Mouse (Mus musculus) adrenal gland, postnatal 14 days (tissue): ENCODE measurements around the gene Mtfr1l. TPM values are rescaled to one million over a fixed set of nuclear protein-coding genes. Genes with fewer than 3 reads are reported as not detected.
"Not testable (repeated sequence)": the region's sequence is repeated elsewhere in the genome, so short reads cannot be mapped to it uniquely, and the experiment has no call there.

Source experiments
- DNase-seq: peaks from one replicate; pipeline ENCODE4 v3.0.0; 2021; ENCODE audit warnings: mixed read lengths
- total RNA-seq: library from RNA; stranded (reverse); gene quantifications from 2 replicates; pipeline ENCODE4 v1.2.3, GENCODE M21; 2021

Gene Mtfr1l
- total RNA-seq, 1 experiment from 2014 or later, result 103 TPM

DNA sequence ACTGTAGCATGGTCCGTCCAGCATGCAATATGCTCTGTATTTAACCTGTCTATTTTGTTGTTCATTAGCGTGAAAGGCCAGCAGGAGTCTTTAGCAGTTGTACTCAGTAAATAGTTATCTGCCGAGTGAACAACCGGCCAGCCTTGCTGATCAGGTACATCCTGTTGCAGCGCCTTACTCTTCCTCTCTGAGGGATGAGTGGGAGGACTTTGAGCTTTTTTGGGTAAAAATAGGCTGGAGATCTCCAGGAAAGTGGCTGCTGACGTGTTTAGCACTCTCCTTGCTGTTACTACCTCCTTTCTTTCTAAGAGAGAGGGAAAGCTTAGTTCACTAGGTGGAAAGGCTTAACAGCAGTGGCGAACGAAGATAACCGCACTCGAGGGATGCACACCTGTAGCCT is 17.5 kb downstream of the Mtfr1l start:
- no peak for DNase-seq

- peak; percentile 76 for DNase-seq
Observed at GRCm38 (mm10) chr4:134516981-134517380, 18.2 kb downstream of the Mtfr1l start.

DNA sequence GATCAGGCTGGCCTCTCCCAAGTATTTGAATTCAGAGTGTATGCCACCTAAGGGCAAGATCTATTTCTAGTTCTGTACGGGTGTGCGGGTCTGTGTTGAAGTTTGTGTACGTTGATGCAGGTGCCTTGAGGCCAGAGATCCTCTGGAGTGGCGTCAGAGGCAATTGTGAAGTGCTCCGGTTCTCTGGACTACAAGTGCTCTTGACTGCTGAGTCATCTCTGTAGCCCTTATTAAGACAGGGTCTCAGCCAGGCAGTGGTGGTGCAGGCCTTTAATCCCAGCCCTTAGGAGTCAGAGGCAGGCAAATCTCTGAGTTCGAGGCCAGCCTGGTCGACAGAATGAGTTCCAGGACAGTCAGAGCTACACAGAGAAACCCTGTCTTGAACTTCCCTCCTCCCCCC is 19.6 kb downstream of the Mtfr1l start:
- no peak for DNase-seq

DNA sequence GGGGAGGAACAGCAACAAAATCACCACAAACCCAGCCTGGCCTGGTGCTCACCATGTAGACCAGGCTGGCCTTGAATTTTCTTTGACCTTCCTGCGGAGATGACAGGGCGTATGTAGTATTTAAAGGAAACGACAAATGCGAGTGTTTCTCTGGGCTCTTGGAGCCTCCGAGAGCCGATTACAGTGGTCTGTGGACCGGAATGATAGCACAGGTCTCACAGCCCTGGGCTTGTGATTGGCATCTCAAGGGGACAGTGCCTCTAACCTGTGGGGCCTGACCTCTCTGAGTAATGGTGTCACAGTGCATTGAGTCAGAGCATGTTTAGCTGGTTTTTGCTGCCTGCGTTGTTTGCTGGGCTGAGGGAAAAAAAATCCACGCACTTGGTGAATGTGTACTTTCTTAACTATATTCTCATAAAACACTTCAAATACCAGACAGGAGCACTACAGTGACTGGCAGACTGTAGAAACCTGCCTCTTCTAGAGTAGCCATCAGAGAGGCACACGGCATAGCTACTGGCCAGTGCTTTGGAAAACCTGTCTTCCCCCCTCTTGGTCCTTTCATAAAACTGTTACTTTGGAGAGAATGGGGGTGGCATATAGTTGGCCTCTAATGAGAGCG is 20.8 kb downstream of the Mtfr1l start:
- DNase-seq, result peak; percentile 38

- peak; percentile 91 for DNase-seq
Observed at GRCm38 (mm10) chr4:134512798-134513197, 22.4 kb downstream of the Mtfr1l start.

DNA sequence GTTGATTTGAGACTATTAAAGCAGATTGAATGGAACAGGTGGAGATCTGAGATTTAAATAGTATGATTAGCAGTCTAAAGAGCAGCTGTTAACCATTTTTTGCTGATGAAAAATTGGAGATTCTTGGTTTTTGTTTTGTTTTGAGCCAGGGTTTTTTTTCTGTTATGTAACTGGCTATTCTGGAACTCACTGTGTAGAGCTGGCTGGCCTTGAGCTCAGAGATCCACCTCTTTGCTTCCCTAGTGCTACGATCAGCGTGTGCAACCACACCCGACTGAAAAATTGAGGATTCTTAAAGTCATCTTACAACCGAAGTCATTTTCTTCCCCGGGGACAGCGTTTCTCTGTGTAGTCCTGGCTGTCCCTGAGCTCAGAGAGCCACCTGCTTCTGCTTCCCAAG is 23.5 kb downstream of the Mtfr1l start:
- peak; percentile 39 for DNase-seq

GRCm38 (mm10) chr4:134510845-134511411 is 24.3 kb downstream of the Mtfr1l start, which contains the start of gene Aunip:
Gene Aunip (plus strand): TSS chr4:134510999.
- DNase-seq, result peak; percentile 97

DNA sequence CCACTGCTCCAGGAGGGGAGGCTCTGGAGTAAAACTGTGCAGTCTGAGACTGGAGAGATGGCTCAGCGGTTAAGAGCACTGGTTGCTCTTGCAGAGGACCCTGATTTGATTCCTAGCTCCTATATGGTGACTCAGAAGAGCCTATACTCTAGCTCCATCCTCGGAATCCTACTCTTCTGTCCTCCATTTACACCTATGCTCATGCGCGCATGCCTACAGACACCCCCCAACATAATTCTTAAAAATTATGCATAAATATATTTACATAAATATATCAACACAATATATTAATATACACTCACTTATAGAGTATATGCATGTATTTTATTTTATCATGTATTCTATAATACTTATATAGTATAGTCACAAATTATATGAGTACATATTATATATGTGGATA is 24.8 kb downstream of the Mtfr1l start:
- no peak for DNase-seq

DNA sequence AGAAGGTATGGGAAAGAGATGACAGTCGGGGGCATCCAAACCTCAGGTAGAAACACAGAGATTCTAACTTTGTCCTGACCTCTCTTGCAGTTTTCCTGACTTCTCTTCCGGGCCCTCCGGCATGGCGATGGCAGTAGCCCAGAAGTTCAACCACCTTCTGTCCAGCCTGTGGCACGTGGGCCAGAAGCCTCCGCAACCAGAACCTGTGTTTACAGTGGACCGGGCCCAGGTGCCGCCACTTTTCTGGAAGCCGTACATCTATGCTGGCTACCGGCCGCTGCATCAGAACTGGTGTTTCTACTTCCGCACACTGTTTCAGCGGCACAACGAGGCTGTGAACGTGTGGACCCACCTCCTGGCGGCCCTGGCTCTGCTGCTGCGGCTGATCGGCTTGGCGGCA is 28.5 kb downstream of the Mtfr1l start:
- no peak for DNase-seq

- DNase-seq, result no peak
Observed at GRCm38 (mm10) chr4:134505966-134506594, 29.1 kb downstream of the Mtfr1l start.

GRCm38 (mm10) chr4:134505303-134505789 is 29.8 kb downstream of the Mtfr1l start:
- no peak for DNase-seq

GRCm38 (mm10) chr4:134503686-134504357 is 31.4 kb downstream of the Mtfr1l start:
- no peak for DNase-seq

- DNase-seq, result no peak
Observed at GRCm38 (mm10) chr4:134501095-134501494, 34.1 kb downstream of the Mtfr1l start.

- DNase-seq, result peak; percentile 8
Observed at GRCm38 (mm10) chr4:134498983-134499382, 36.2 kb downstream of the Mtfr1l start.

DNA sequence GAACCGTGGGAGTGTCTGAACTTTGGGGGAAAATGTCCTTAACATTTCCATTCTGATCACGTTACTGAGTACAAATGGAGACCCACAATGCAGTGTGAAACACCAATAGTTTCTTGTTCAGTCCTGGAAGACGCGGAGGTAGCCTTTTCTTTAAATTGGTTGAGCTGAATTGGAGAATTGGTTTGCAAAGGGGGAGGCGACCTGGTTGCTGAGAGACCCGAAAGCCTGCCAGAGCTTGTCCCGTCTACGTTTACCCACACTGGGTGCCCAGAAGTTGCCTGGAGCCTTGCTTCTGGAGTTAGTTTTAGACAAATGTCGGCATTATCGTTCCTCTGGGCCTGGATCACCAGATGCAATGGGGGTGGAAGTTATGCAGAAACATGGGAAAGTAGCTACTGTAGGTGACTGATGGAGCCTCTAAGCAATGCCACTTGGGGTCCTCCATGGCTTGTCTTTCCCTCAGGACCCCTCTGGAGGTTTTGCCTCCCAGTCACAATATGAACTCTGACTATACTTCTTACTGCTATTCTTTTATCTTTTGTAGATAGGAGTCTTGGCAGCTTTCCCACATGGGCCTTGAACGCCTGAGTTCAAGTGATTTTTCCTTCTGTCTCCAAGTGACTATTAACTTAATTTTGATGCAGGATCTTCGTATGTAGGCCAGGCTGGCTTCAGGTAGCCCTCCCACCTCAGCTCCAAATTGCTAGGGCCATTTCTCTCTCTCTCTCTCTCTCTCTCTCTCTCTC is 37.0 kb downstream of the Mtfr1l start:
- DNase-seq, result peak; percentile 72

DNA sequence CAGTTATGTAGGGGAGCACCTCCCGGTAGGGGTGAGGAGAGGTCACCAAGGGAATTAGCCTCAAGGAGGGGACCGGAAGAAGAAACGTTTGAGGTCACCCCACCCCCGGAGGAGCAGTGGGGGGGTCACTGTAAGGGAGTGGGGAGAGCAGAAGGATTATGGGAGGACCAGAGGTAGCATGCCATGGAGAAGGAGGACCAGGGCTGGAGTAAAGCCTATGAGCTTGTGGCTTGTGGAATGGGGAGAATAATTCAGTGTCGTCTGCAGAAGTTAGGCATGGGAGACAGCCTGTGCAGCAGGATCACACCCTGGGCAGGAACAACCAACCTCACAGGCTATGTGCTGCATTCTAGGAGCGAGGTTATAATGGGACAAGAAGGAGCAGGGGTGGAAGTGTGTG is 38.0 kb downstream of the Mtfr1l start:
- no peak for DNase-seq

GRCm38 (mm10) chr4:134496595-134497210 is 38.5 kb downstream of the Mtfr1l start, which contains the start of gene Paqr7:
Gene Paqr7 (plus strand): TSS chr4:134496697.
- DNase-seq, result peak; percentile 89

DNA sequence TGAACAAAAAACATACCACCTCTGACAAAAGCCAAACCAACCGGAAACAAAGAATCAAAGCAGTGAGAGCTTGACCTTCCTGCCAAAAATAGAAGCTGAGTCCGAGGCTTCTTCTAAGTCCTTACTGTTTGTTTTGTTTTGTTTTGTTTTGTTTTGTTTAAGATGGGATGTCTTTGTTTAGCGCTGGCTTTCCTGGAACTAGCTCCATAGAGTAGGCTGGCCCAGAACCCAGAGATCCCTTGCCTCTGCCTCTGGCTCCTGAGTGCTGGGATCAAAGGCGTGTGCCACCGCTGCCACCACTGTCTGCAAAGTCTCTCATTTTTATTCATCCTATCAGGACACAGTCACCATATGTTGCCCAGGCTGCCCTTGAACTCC is 39.7 kb downstream of the Mtfr1l start:
- DNase-seq, result peak; percentile 22

GRCm38 (mm10) chr4:134494780-134495545 is 40.2 kb downstream of the Mtfr1l start:
- peak; percentile 75 for DNase-seq

DNA sequence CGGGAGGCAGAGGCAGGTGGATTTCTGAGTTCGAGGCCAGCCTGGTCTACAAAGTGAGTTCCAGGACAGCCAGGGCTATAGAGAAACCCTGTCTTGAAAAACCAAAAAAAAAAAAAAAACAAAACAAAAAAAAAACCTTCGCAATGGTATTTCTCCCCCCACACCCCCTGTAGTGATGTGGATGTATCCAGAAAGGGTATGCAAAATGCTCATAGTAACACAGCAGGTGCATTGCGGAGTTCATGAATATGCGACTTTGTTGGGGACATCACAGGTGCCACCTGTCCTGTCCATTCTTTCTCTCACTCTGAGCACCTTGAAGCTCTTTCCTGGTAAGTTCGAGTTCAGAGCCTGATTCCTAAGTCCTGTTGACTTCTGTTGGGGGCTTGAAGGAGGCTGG is 41.0 kb downstream of the Mtfr1l start:
- not testable (repeated sequence) for DNase-seq

DNA sequence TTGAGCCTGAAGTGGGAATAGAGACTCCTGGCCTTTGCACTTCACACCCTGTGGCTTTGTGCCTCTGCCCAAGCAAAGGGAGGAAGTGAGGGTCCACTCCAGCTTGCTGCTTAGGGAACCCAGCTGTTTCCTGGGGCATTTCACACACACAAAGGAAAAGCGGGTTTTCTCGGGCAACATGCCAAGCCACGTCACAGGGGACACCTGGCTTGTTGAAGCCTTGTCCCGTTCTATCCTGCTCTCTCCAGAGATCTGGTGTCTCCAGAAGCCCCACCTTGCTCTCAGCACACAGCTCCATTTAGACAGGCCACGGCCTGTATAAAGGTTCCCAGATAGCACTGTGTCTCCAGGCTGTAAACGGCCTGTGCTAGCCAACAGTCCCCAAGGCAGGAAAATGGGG is 43.5 kb downstream of the Mtfr1l start:
- DNase-seq, result peak; percentile 51
